Mouse (Mus musculus) lung, embryonic 14.5 days (tissue): ENCODE measurements at regions not wholly inside any gene's neighbourhood (a gene's known extent, or its start where the extent isn't known, plus 50 kb on each side); places are given as distances from the start of the nearest gene placed in this dataset.

Experiments used
- ATAC-seq: fragments of 200-750 bp; cut with Nextera tagmentation; 2 replicates; pipeline ENCODE4 v1.8.0; 2017; ENCODE audit warnings: mild to moderate bottlenecking, moderate TSS enrichment, moderate library complexity; ENCODE audit not compliant: insufficient read depth
- DNase-seq: peaks from one replicate; pipeline ENCODE4 v3.0.0-alpha.2; 2015
- H3K27ac ChIP-seq: fragments of 300-500 bp; sonication (generic); 2 replicates; pipeline ENCODE4 v1.5.1; 2014; ENCODE audit warnings: low read depth, mild to moderate bottlenecking, moderate library complexity
- H3K27me3 ChIP-seq: fragments of 300-500 bp; sonication (generic); 2 replicates; pipeline ENCODE4 v1.6.1; 2014; ENCODE audit warnings: low read length, control low read depth; ENCODE audit not compliant: insufficient read depth
- H3K36me3 ChIP-seq: fragments of 300-500 bp; sonication (generic); 2 replicates; pipeline ENCODE4 v1.6.1; 2014; ENCODE audit warnings: control low read depth; ENCODE audit not compliant: insufficient read depth
- H3K4me1 ChIP-seq: fragments of 300-500 bp; sonication (generic); 2 replicates; pipeline ENCODE4 v1.6.1; 2014; ENCODE audit warnings: antibody characterized with exemption, control low read depth; ENCODE audit not compliant: insufficient read depth
- H3K4me2 ChIP-seq: fragments of 300-500 bp; sonication (generic); 2 replicates; pipeline ENCODE4 v1.6.1; 2014; ENCODE audit warnings: mild to moderate bottlenecking
- H3K4me3 ChIP-seq: fragments of 300-500 bp; sonication (generic); 2 replicates; pipeline ENCODE4 v1.5.1; 2014; ENCODE audit warnings: low read depth, low read length
- H3K9ac ChIP-seq: fragments of 300-500 bp; sonication (generic); 2 replicates; pipeline ENCODE4 v1.6.1; 2014
- H3K9me3 ChIP-seq: fragments of 300-500 bp; sonication (generic); 2 replicates; pipeline ENCODE4 v1.6.1; 2016; ENCODE audit warnings: low read depth, low read length, control low read depth
- CTCF ChIP-seq: IDR thresholded peaks from 2 replicates; pipeline ENCODE4 v1.5.1; 2016; ENCODE audit warnings: antibody characterized with exemption, low read depth
- WGBS: fragments of 180-500 bp; shearing (Covaris S2); extraction: QIAGEN DNeasy Blood & Tissue Kit; methylation state at CpG from one replicate; pipeline ENCODE4 v1.1.7; 2014; 5-methylcytosine and 5-hydroxymethylcytosine counted together

- DNase-seq, result no peak
- 66% methylated on average over 1 of the region's 1 CpGs for WGBS
These were observed 69.4 kb upstream of the Tgfbr2 start for GRCm38 (mm10) chr9:116244619-116244899.

GRCm38 (mm10) chr9:116243775-116244618 is 68.8 kb upstream of the Tgfbr2 start:
- DNase-seq, result no peak
- no peaks in the 10 kb centered on the region for H3K36me3 ChIP-seq
- H3K9me3 ChIP-seq, result no peaks in the 10 kb centered on the region
- WGBS, result 80% methylated on average over 8 of the region's 8 CpGs
- no peak overlapping the region for H3K27ac ChIP-seq
- no peak for TF ChIP-seq CTCF
- H3K4me3 ChIP-seq, result no peak overlapping the region
- no peak overlapping the region for H3K9ac ChIP-seq
- peaks cover 9% of the 10 kb centered on the region for H3K4me1 ChIP-seq
- no peak overlapping the region for H3K4me2 ChIP-seq
- no peak for ATAC-seq
- no peaks in the 10 kb centered on the region for H3K27me3 ChIP-seq

More at GRCm38 (mm10) chr9:116244619-116244899, 69.4 kb upstream of the Tgfbr2 start:
- Histone ChIP-seq H3K9ac (no peak overlapping the region), H3K36me3 (no peaks in the 10 kb centered on the region), H3K27ac (no peak overlapping the region), H3K4me2 (no peak overlapping the region), H3K9me3 (no peaks in the 10 kb centered on the region), H3K27me3 (no peaks in the 10 kb centered on the region), H3K4me1 (peaks cover 9% of the 10 kb centered on the region), H3K4me3 (no peak overlapping the region)
- TF ChIP-seq CTCF, result no peak
- ATAC-seq, result no peak

- no peak overlapping the region for H3K9ac ChIP-seq
- no peaks in the 10 kb centered on the region for H3K36me3 ChIP-seq
- H3K4me3 ChIP-seq, result no peak overlapping the region
- ATAC-seq (peak; percentile 68), DNase-seq (peak; percentile 28)
- no peaks in the 10 kb centered on the region for H3K27me3 ChIP-seq
- H3K27ac ChIP-seq, result peak overlapping the region; percentile 64
- WGBS, result 66% methylated on average over 5 of the region's 5 CpGs
- H3K4me1 ChIP-seq, result peaks cover 9% of the 10 kb centered on the region
- H3K9me3 ChIP-seq, result no peaks in the 10 kb centered on the region
- TF ChIP-seq CTCF, result no peak
- H3K4me2 ChIP-seq, result no peak overlapping the region
These were observed 66.9 kb upstream of the Tgfbr2 start for GRCm38 (mm10) chr9:116241933-116242526.

- ATAC-seq, result 0 out of 2 replicates have a peak, but pooled peaks have one; percentile 19
- H3K4me1 ChIP-seq, result peaks cover 9% of the 10 kb centered on the region
- no peaks in the 10 kb centered on the region for H3K27me3 ChIP-seq
- WGBS, result 22% methylated on average over 10 of the region's 10 CpGs
- H3K27ac ChIP-seq, result peak overlapping the region; percentile 64
- no peak overlapping the region for H3K9ac ChIP-seq
- no peak for TF ChIP-seq CTCF
- no peaks in the 10 kb centered on the region for H3K36me3 ChIP-seq
- H3K9me3 ChIP-seq, result no peaks in the 10 kb centered on the region
- no peak overlapping the region for H3K4me3 ChIP-seq
- peak; percentile 54 for DNase-seq
- H3K4me2 ChIP-seq, result peak overlapping the region; percentile 31; the same call in 1 of the 2 replicates
These were observed 66.1 kb upstream of the Tgfbr2 start for GRCm38 (mm10) chr9:116241290-116241689.

GRCm38 (mm10) chr9:116236836-116237235 is 61.7 kb upstream of the Tgfbr2 start:
- Histone ChIP-seq H3K27me3 (no peaks in the 10 kb centered on the region), H3K27ac (no peak overlapping the region), H3K36me3 (no peaks in the 10 kb centered on the region), H3K9ac (no peak overlapping the region), H3K4me3 (no peak overlapping the region), H3K9me3 (no peaks in the 10 kb centered on the region), H3K4me2 (no peak overlapping the region), H3K4me1 (peaks cover 11% of the 10 kb centered on the region)
- DNase-seq (no peak), ATAC-seq (no peak)
- no peak for TF ChIP-seq CTCF

GRCm38 (mm10) chr9:116234170-116234569 is 59.0 kb upstream of the Tgfbr2 start:
- Histone ChIP-seq H3K36me3 (no peaks in the 10 kb centered on the region), H3K4me1 (0 out of 2 replicates have a peak, but pooled peaks cover 6% of the 10 kb centered on the region), H3K9ac (no peak overlapping the region), H3K4me3 (no peak overlapping the region), H3K9me3 (no peaks in the 10 kb centered on the region), H3K4me2 (no peak overlapping the region), H3K27me3 (no peaks in the 10 kb centered on the region), H3K27ac (peak overlapping the region; percentile 37; the same call in 1 of the 2 replicates)
- ATAC-seq (peak; percentile 50), DNase-seq (peak; percentile 57)
- no peak for TF ChIP-seq CTCF
- 44% methylated on average over 7 of the region's 7 CpGs for WGBS

- 78% methylated on average over 10 of the region's 10 CpGs for WGBS
- Histone ChIP-seq H3K36me3 (no peaks in the 10 kb centered on the region), H3K27me3 (no peaks in the 10 kb centered on the region), H3K4me1 (peaks cover 16% of the 10 kb centered on the region), H3K4me2 (no peak overlapping the region), H3K9me3 (no peaks in the 10 kb centered on the region), H3K4me3 (no peak overlapping the region), H3K27ac (peak overlapping the region; percentile 74), H3K9ac (no peak overlapping the region)
- DNase-seq (no peak), ATAC-seq (no peak)
- TF ChIP-seq CTCF, result no peak
These were observed 57.2 kb upstream of the Tgfbr2 start for GRCm38 (mm10) chr9:116232386-116232785.
